Comparison of ENCODE assay signal across 25 mouse cellular contexts in genomic region chr1:150631856-150632171, GRCm38 (mm10).
DNase-seq lines count a peak whose midpoint lies in the region; ATAC-seq and TF ChIP-seq lines count a peak whose summit lies in the region.
"Had no signal": no experiment of that assay in that cellular context is flagged by ENCODE, and none has a peak within 500 bp of the region (broad histone marks: within the 10 kb centered on the region; RNA-seq: fewer than 3 reads in every experiment).

No protein-coding gene starts in this region.

- no peaks in the 10 kb centered on the region for H3K27me3 ChIP-seq in embryonic facial prominence, embryonic 13.5 days
- H3K27me3 ChIP-seq: embryonic facial prominence, embryonic 12.5 days; forebrain, embryonic 12.5 days; forebrain, embryonic 15.5 days; heart, embryonic 12.5 days; heart, embryonic 15.5 days; Patski had no signal

- no peak for TF ChIP-seq POLR2A in embryonic fibroblast, embryonic 13.5 days (IDR thresholded peaks at IDR 0.05; ENCODE audit: low read depth, low read length)

- TF ChIP-seq CTCF in embryonic fibroblast, embryonic 13.5 days (IDR thresholded peaks at IDR 0.05; ENCODE audit: borderline replicate concordance, insufficient read depth, low read length): no peak

- H3K27ac ChIP-seq in embryonic facial prominence, embryonic 13.5 days: peak overlapping the region; percentile 66; the same call in 1 of the 2 replicates
- H3K27ac ChIP-seq in embryonic fibroblast, embryonic 13.5 days (ENCODE audit: insufficient read depth, low read length): peak overlapping the region; percentile 87
- H3K27ac ChIP-seq: embryonic facial prominence, embryonic 12.5 days; forebrain, embryonic 12.5 days; forebrain, embryonic 15.5 days; heart, embryonic 15.5 days; hindbrain, embryonic 14.5 days; hindbrain, postnatal 0 days had no signal

- no peak overlapping the region for H3K4me3 ChIP-seq in embryonic facial prominence, embryonic 13.5 days
- H3K4me3 ChIP-seq in embryonic fibroblast, embryonic 13.5 days (ENCODE audit: insufficient read depth, low read length): no peak overlapping the region
- H3K4me3 ChIP-seq: embryonic facial prominence, embryonic 12.5 days; erythroblast, embryonic 14.5 days; forebrain, embryonic 12.5 days; forebrain, embryonic 15.5 days; heart, embryonic 12.5 days; heart, embryonic 15.5 days had no signal

- H3K9me3 ChIP-seq in embryonic facial prominence, embryonic 13.5 days: no peaks in the 10 kb centered on the region
- H3K9me3 ChIP-seq: embryonic facial prominence, embryonic 12.5 days; forebrain, embryonic 12.5 days; forebrain, embryonic 15.5 days; heart, embryonic 12.5 days; heart, embryonic 15.5 days had no signal

- intact Hi-C loops in heart, postnatal 36 days (cut with DNase I): no loop called here

- H3K4me1 ChIP-seq in embryonic facial prominence, embryonic 13.5 days: no peaks in the 10 kb centered on the region
- peaks cover 5% of the 10 kb centered on the region for H3K4me1 ChIP-seq in embryonic fibroblast, embryonic 13.5 days (ENCODE audit: control insufficient read depth, insufficient read depth, low read length)
- H3K4me1 ChIP-seq: forebrain, embryonic 12.5 days; forebrain, embryonic 15.5 days; heart, embryonic 12.5 days; heart, embryonic 15.5 days had no signal

- no peak overlapping the region for H3K9ac ChIP-seq in embryonic facial prominence, embryonic 13.5 days
- H3K9ac ChIP-seq: embryonic facial prominence, embryonic 12.5 days; forebrain, embryonic 12.5 days; forebrain, embryonic 15.5 days; heart, embryonic 12.5 days; heart, embryonic 15.5 days; hindbrain, embryonic 14.5 days had no signal

- DNase-seq in NIH3T3 (ENCODE audit: low read depth): peak; percentile 6
- DNase-seq in layer of hippocampus, adult 9-10 months (ENCODE audit: low spot score): no peak
- no peak for DNase-seq in heart, postnatal 36 days
- DNase-seq in adrenal gland, postnatal 14 days: no peak
- DNase-seq: adrenal gland, postnatal 10 days; cerebellum, adult 11 months; cerebellum, adult 2 months; cerebellum, adult 9-11 months; cerebellum, postnatal 36 days; embryo, embryonic 11 days; gastrocnemius, postnatal 25 days; heart, adult 18-20 months had no signal

- peaks cover 34% of the 10 kb centered on the region for H3K36me3 ChIP-seq in embryonic facial prominence, embryonic 13.5 days
- H3K36me3 ChIP-seq: forebrain, embryonic 12.5 days; forebrain, embryonic 15.5 days had no signal

- ATAC-seq in embryonic facial prominence, embryonic 13.5 days (ENCODE audit: insufficient number of reproducible peaks, insufficient read depth, low FRiP score, low TSS enrichment, low read depth): 0 out of 2 replicates have a peak, but pooled peaks have one; percentile 69
- ATAC-seq: forebrain, embryonic 15.5 days; hindbrain, postnatal 0 days; inflammation-experienced regulatory T-cells, adult 6 months; intestine, embryonic 16.5 days; Patski had no signal

- WGBS in embryonic facial prominence, embryonic 13.5 days: 50% methylated on average over 3 of the region's 3 CpGs

- H3K4me2 ChIP-seq in embryonic facial prominence, embryonic 13.5 days: no peak overlapping the region
- H3K4me2 ChIP-seq: embryonic facial prominence, embryonic 12.5 days; forebrain, embryonic 12.5 days; forebrain, embryonic 15.5 days; heart, embryonic 12.5 days; heart, embryonic 15.5 days; hindbrain, embryonic 14.5 days had no signal
